Mouse (Mus musculus) heart, postnatal 0 days (tissue): ENCODE measurements around the gene Smim13.

Experiments used
- CTCF ChIP-seq: IDR thresholded peaks from 2 replicates; pipeline ENCODE4 v1.5.1; 2016; ENCODE audit warnings: antibody characterized with exemption, control low read depth, low read depth
- EP300 ChIP-seq: IDR thresholded peaks from 2 replicates; pipeline ENCODE4 v1.6.1; 2016; ENCODE audit warnings: antibody characterized with exemption, low read depth

GRCm38 (mm10) chr13:41320749-41321148 is 71.1 kb downstream of the Smim13 start:
- TF ChIP-seq CTCF, result no peak
- no peak for TF ChIP-seq EP300
